Mouse (Mus musculus) heart, postnatal 0 days (tissue): ENCODE data around the gene Zfp764.

Experiments used
- CTCF ChIP-seq: IDR thresholded peaks from 2 replicates; pipeline ENCODE4 v1.5.1; 2016; ENCODE audit warnings: antibody characterized with exemption, control low read depth, low read depth
- EP300 ChIP-seq: IDR thresholded peaks from 2 replicates; pipeline ENCODE4 v1.6.1; 2016; ENCODE audit warnings: antibody characterized with exemption, low read depth

DNA sequence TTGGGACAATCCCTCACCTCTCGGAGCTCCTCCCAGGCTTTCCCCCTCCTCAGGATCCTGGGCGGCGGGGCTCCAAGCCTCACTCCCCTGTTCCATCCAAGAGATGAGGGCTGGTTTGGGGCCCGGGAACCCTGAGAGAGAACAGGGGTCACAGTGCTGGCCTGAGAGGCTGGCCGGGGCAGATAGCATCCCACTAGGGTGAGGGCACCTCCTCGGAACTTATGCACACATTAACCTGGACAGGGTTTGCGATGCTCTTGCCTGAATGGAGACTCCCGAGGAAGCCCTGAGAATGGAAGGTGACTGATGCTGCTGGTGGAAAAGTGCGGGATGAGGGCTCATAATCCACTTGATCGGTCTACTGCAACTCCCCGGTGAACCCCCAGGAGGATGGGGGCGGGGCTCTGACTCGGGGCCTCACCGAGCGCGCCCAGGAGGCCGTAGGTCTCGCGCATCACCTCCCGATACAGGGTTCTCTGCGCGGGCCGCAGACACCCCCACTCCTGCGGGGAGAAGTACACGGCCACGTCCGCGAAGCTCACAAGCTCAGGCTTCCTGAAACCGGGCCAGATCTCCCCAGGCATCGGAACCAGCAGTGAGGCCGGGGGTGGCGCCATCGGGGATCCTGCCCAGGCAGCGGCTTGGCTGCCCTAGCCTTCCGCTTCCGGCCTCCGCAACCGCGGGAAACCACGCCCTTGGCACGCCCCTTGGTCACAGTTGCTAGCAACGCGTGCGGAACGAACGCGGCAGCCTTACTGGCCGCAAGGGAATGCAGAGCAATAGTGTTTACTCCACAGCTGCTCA lies 15.0 kb upstream of the Zfp764 start, which contains the start of gene Zfp688:
- TF ChIP-seq EP300 (no peak; the same call in 1 of the 2 replicates), CTCF (peak; percentile 27; the same call in 1 of the 2 replicates)
